Mouse (Mus musculus) limb, embryonic 14.5 days (tissue): ENCODE data around the gene Gm20388. TPM values are rescaled to one million over a fixed set of nuclear protein-coding genes. Genes with fewer than 3 reads are reported as not detected.
"Not testable (repeated sequence)": the region's sequence is repeated elsewhere in the genome, so short reads cannot be mapped to it uniquely, and the experiment has no call there.

Source experiments
- ATAC-seq: fragments of 200-750 bp; cut with Nextera tagmentation; 2 replicates; pipeline ENCODE4 v1.8.0; 2017; ENCODE audit warnings: low read depth, moderate number of reproducible peaks, moderate TSS enrichment; ENCODE audit not compliant: low FRiP score
- DNase-seq: peaks from one replicate; pipeline ENCODE4 v3.0.0-alpha.2; 2015; ENCODE audit warnings: low spot score
- H3K27ac ChIP-seq: fragments of 300-500 bp; sonication (generic); replicated peaks from 2 replicates; pipeline ENCODE4 v1.5.1; 2014; ENCODE audit warnings: low read depth, mild to moderate bottlenecking, low read length, moderate library complexity, mixed read lengths
- H3K27me3 ChIP-seq: fragments of 300-500 bp; sonication (generic); 2 replicates; pipeline ENCODE4 v1.6.1; 2014; ENCODE audit warnings: low read length, mixed read lengths; ENCODE audit not compliant: control insufficient read depth, insufficient read depth
- H3K36me3 ChIP-seq: fragments of 300-500 bp; sonication (generic); 2 replicates; pipeline ENCODE4 v1.6.1; 2014; ENCODE audit warnings: mild to moderate bottlenecking, low read length, moderate library complexity, mixed read lengths; ENCODE audit not compliant: control insufficient read depth, insufficient read depth
- H3K4me1 ChIP-seq: fragments of 300-500 bp; sonication (generic); 2 replicates; pipeline ENCODE4 v1.6.1; 2014; ENCODE audit warnings: antibody characterized with exemption, low read length, mixed read lengths; ENCODE audit not compliant: control insufficient read depth, insufficient read depth
- H3K4me2 ChIP-seq: fragments of 300-500 bp; sonication (generic); replicated peaks from 2 replicates; pipeline ENCODE4 v1.6.1; 2014; ENCODE audit warnings: low read depth, mild to moderate bottlenecking, low read length, moderate library complexity; ENCODE audit not compliant: severe bottlenecking
- H3K4me3 ChIP-seq: fragments of 300-500 bp; sonication (generic); replicated peaks from 2 replicates; pipeline ENCODE4 v1.5.1; 2014; ENCODE audit warnings: low read length
- H3K9ac ChIP-seq: fragments of 300-500 bp; sonication (generic); 2 replicates; pipeline ENCODE4 v1.6.1; 2014; ENCODE audit warnings: mild to moderate bottlenecking, low read depth, low read length, moderate library complexity; ENCODE audit not compliant: severe bottlenecking
- H3K9me3 ChIP-seq: fragments of 300-500 bp; sonication (generic); 2 replicates; pipeline ENCODE4 v1.6.1; 2016; ENCODE audit warnings: low read length; ENCODE audit not compliant: control insufficient read depth
- POLR2A ChIP-seq: fragments of 200-500 bp; IDR thresholded peaks from 2 replicates; pipeline ENCODE4 v1.8.0; 2012; ENCODE audit warnings: inconsistent platforms, mild to moderate bottlenecking, moderate library complexity, borderline replicate concordance; ENCODE audit not compliant: insufficient read depth, insufficient read length; ENCODE audit errors: extremely low read depth
- WGBS: fragments of 180-500 bp; shearing (Covaris S2); extraction: QIAGEN DNeasy Blood & Tissue Kit; methylation state at CpG from one replicate; pipeline ENCODE4 v1.1.7; 2014; 5-methylcytosine and 5-hydroxymethylcytosine counted together
- polyA plus RNA-seq, 2 experiments: library from polyadenylated mRNA; depleted of rRNA in 1 of 2; stranded (reverse) in 1 of 2; unstranded in 1 of 2; fragments of >200 nt; fragmentation: Nextera tagmentation in 1 of 2; extraction: Ambion mirVana in 1 of 2; gene quantifications; 2 replicates each; pipeline versions ENCODE4 v1.2.1 to v1.2.3; 2012 to 2014

The Gm20388 gene
- polyA plus RNA-seq, 2 experiments, result 1.9 to 49.9 TPM

DNA sequence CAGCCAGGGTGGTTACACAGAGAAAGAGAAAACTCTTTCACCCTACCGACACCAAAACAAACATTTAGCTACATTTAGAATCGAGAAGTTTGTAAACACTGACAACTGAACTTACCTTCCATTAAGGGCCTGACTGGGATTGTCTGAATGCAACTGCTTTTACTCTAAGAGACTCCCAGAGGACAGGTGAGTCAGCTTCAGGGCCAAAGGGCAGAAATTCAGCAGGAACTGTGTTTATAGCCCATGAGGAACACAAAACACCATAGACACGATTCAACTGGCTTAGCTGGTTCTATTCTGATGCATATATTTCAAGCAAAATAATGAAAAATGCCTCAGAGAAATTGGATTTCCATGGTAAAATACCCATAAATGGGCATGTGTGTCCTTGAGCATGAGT lies 4104.1 kb downstream of the Gm20388 start:
- Histone ChIP-seq H3K4me2 (no peak overlapping the region), H3K9ac (no peak overlapping the region), H3K4me3 (no peak overlapping the region), H3K36me3 (peaks cover under 1% of the 10 kb centered on the region; the same call in 1 of the 2 replicates), H3K4me1 (peaks cover 11% of the 10 kb centered on the region), H3K9me3 (no peaks in the 10 kb centered on the region), H3K27ac (no peak overlapping the region), H3K27me3 (no peaks in the 10 kb centered on the region)
- ATAC-seq (no peak), DNase-seq (no peak)
- WGBS, result 80% methylated on average over 3 of the region's 3 CpGs
- no peak for TF ChIP-seq POLR2A

- WGBS, result 34% methylated on average over 13 of the region's 13 CpGs
- DNase-seq (no peak), ATAC-seq (no peak)
- Histone ChIP-seq H3K36me3 (peaks cover 8% of the 10 kb centered on the region), H3K4me3 (peak overlapping the region; percentile 79), H3K4me2 (peak overlapping the region; percentile 66), H3K9ac (peak overlapping the region; percentile 84), H3K4me1 (peaks cover 26% of the 10 kb centered on the region), H3K27me3 (no peaks in the 10 kb centered on the region), H3K9me3 (no peaks in the 10 kb centered on the region), H3K27ac (no peak overlapping the region)
- no peak for TF ChIP-seq POLR2A
These were observed 4109.1 kb downstream of the Gm20388 start for GRCm38 (mm10) chr8:124019782-124020181.

GRCm38 (mm10) chr8:124020439-124021236 lies 4110.0 kb downstream of the Gm20388 start:
- Histone ChIP-seq H3K27ac (peak overlapping the region; percentile 87), H3K4me1 (peaks cover 26% of the 10 kb centered on the region), H3K27me3 (no peaks in the 10 kb centered on the region), H3K9me3 (no peaks in the 10 kb centered on the region), H3K36me3 (peaks cover 12% of the 10 kb centered on the region), H3K4me3 (peak overlapping the region; percentile 79), H3K4me2 (peak overlapping the region; percentile 66), H3K9ac (peak overlapping the region; percentile 84)
- ATAC-seq (peak; percentile 90), DNase-seq (peak; percentile 64)
- 0 out of 2 replicates have a peak, but pooled peaks have one; percentile 15 for TF ChIP-seq POLR2A
- 4% methylated on average over 30 of the region's 87 CpGs for WGBS

DNA sequence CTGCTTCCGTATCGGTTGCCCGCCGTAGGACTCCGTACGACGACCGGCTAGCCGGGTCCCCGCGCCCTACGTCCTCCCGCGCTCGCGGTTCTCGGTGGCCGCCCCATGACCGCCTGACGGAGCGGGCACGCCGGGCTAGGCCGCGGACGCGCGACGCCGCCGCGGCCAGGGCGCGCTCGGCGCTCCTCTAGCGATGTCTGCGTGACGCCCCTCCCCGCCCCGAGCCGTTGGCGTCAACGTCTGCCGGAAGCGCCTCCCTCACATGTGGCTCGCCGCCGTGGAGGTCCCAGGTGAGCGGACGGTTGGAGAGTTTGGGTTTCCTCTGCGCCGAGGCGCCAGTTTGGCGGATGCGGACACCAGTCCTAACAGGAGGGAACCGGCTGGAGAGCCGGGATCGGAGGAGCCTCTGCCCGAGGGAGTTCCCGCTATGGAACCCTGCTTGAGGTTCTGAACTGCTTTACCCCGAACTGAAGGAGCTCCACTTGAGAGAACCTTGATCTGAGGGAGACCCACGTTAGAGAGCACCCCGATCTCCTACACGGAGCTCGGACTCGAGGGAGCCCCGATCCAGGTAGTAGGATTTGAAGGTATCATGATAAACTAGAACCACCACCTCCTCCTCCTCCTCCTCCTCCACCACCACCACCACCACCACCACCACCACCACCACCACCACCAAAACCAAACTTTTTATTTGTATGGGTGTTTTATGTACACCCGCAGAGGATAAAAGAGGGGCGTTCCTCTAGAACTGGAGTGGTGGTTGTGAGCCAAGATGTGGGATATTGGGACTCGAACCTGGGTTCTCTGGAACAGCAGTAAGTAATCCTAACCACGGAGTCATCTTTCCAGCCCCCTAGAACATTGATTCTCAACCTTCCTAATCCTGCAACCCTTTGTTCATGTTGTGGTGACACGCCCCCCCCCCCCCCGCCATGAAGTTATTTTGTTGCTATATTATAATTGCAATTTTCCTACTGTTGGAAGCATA lies 4110.9 kb downstream of the Gm20388 start, which contains the start of the genes Taf5l and Urb2:
Taf5l (minus strand) TSS at position 161 of the 991 bp plus-strand sequence.
Urb2 (plus strand) TSS at position 272 of the 991 bp plus-strand sequence.
- Histone ChIP-seq H3K36me3 (peaks cover 18% of the 10 kb centered on the region), H3K4me2 (peak within 1 kb of the TSS; percentile 66), H3K27ac (peak within 1 kb of the TSS; percentile 87), H3K9ac (peak within 1 kb of the TSS; percentile 84), H3K4me1 (peaks cover 26% of the 10 kb centered on the region), H3K9me3 (no peaks in the 10 kb centered on the region), H3K4me3 (peak within 1 kb of the TSS; percentile 79), H3K27me3 (no peaks in the 10 kb centered on the region)
- under 1% methylated on average over 40 of the region's 74 CpGs for WGBS
- DNase-seq (peak; percentile 92), ATAC-seq (peak; percentile 93)
- TF ChIP-seq POLR2A, result peak; percentile 66; the same call in 1 of the 2 replicates

- not testable (repeated sequence) for ATAC-seq, H3K4me3 ChIP-seq
These were observed 4115.6 kb downstream of the Gm20388 start for GRCm38 (mm10) chr8:124026265-124026664.

More at GRCm38 (mm10) chr8:124026265-124026664, 4115.6 kb downstream of the Gm20388 start:
- not testable (repeated sequence) for H3K4me1 ChIP-seq, H3K9ac ChIP-seq, H3K27me3 ChIP-seq, H3K9me3 ChIP-seq, H3K27ac ChIP-seq, H3K4me2 ChIP-seq, DNase-seq
- WGBS, result 83% methylated on average over 2 of the region's 2 CpGs
- H3K36me3 ChIP-seq, result peaks cover 61% of the 10 kb centered on the region
